Mouse (Mus musculus) cortical plate, adult 2 months (tissue): ENCODE measurements around the gene Rnaseh2a.

ENCODE experiments used
- CTCF ChIP-seq: fragments of 200-500 bp; IDR thresholded peaks from 2 replicates; pipeline ENCODE4 v1.5.1; 2011; ENCODE audit warnings: mild to moderate bottlenecking, control low read depth, low read length; ENCODE audit not compliant: insufficient read depth; ENCODE audit errors: extremely low read depth
- POLR2A ChIP-seq: fragments of 200-500 bp; IDR thresholded peaks from 2 replicates; pipeline ENCODE4 v1.6.1; 2011; ENCODE audit warnings: mild to moderate bottlenecking, low read length, control low read depth; ENCODE audit not compliant: insufficient read depth; ENCODE audit errors: extremely low read depth

DNA sequence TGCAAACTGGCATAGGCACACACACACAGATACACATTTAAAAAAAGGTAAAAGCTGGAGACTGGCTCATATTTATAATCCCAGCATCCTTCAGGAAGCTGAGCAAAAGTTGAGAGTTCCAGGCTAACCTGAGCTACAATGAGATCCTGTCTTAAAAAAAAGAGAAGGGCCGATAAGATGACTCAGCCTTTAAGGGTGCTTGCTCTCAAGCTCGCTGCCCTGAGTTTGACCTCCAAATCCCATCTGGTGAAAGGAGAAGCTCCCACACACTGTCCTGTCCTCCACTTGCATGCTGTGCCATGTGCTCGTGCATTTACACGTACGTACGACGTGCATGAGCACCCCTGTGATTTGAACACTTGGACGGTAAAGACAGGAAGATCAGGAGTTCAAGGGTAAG lies 62.1 kb downstream of the Rnaseh2a start:
- TF ChIP-seq CTCF, result no peak
- no peak for TF ChIP-seq POLR2A
